Mouse (Mus musculus) adipose tissue, adult 10 weeks (tissue): Measurements from ENCODE around the gene Oas3. TPM values are rescaled to one million over a fixed set of nuclear protein-coding genes. Genes with fewer than 3 reads are reported as not detected.

Experiments
- polyA plus RNA-seq: library from polyadenylated mRNA; stranded (reverse); fragments of 350-450 nt; fragmentation: Illumina TruSeq; extraction: RNeasy Lipid Tissue Mini Kit (QIAGEN cat#74804); gene quantifications from one replicate; pipeline ENCODE4 v1.2.3, GENCODE M21; 2014; ENCODE audit warnings: low read depth, low replicate concordance

Gene Oas3
- polyA plus RNA-seq, result 0.41 TPM

DNA sequence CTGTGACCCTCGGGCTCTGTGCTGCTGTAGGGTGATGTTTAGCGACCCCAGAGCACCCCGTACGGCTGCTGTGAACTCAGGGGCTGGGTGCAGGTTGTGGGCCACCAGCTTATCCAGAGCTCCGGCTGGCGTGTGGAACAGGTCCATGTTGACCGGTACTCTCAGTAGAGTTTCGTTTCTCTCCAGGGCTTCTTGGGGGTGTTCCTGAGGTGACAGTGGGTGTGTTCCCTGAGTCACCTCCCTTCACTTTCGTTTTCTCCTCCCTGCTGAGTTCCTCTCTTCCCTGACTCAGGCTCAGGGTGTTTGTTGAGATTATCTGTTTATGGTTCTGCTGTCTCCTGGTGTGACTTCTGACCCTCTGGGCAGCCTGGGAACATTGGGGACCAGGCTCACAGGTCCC lies at the start of gene Oas3:
Gene Oas3, minus strand, starts transcription at position 184 of the 400 bp plus-strand sequence.

DNA sequence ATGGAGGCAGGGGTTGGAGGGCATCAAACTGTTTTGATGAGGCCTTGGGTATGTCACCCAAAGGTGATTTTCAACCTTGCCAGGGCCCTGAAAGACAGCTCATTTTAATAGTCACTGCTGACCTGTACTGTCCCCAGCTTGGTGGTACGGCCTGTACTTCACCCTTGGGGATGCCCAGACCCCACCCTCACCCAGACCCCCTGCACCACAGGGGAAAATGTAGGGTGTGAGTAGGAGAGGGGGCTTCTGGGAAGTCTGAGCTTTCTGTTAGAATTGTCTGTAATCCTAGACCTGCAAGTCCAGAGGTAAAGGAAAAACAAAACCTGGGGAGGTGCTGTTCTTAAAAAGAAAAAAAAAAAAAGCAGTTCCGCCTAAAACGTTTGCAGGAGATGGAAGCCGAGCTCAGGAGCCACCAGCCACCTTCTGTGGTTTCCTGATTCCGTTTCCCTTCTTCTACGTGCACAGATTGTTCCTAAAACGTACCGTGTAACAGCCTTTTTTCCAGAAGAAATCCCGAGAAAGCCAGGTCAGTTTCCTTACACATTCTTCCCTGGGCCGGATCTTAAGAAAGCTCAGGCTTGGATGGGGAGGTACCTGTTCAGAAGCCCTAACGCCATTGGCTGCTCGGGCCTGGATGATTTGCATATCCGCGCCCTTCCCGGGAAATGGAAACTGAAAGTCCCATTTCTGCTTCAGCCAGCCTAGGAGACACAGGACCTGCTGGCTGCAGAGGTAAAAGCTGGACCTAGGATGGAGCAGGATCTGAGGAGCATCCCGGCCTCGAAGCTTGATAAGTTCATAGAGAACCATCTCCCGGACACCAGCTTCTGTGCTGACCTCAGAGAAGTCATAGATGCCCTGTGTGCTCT lies 34.7 kb upstream of the Oas3 start, which contains the start of gene Oas1c:
Gene Oas1c, minus strand, starts transcription at position 564 of the 869 bp plus-strand sequence.

DNA sequence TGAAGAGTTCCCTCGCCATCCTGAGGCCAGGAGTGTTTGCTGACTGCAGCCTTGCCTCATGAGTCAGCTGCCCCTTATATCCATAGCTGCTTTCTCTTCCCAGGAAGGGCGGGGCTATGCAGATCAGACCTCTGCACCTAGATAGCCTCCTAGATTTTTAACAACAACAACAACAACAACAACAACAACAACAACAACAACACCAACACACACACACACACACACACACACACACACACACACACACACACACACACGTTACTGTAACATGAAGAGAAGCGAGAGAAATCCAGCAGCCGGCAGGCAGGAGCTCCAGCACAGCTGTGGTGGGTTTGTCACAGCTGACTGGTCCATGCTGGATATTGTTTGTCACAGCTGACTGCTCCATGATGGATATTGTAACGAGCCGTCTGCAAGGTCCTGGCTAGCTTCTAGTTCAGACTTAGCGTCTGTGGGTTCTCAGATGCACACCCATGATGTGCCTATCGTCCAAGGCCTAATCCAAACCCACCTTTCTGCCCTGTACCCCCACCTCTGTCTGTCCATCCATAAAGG lies 18.1 kb upstream of the Oas3 start, which contains the start of gene Oas1e:
Gene Oas1e, minus strand, starts transcription at position 51 of the 555 bp plus-strand sequence.

DNA sequence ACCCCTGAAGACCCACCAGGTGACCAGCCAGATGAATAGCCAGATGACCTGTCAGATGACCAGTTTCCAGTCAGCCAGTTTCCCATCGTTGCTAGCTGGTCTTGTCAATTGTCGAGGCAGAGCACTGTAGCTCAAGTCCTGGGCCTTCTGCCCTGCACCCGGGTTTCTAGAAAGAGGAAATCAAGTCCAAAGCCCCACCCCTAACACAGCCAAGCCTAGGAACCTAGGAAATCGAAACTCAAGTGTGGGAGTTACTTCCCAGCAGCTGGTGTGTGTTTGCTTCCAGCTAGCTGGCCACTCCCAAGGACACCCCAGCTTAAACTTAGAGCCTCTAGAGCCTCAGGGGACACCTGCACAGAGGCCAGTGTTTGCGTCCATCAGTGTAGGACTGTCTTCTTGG lies 27.8 kb downstream of the Oas3 start, which contains the start of gene Oas2:
Gene Oas2, minus strand, starts transcription at position 166 of the 400 bp plus-strand sequence.

DNA sequence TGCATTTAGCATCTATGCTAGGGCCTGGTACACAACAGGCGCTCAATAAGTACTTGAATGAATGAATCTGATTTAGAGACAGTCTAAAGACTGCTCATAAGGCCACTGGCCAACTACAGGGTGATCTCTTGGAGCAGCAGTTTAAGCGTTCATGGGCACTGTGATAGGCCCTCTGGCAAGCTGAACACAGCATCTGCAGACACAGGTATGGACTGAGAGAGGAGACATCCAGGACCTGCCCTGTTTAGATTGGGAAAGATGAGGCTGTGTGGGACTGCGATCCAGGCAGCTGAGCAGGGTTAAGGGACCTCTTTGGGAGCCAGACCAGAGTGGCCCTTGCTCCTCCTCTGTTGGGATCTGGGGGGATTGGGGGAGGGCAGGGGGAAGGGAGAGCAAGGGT lies 65.6 kb downstream of the Oas3 start, which contains the start of gene Dtx1:
Gene Dtx1, minus strand, starts transcription at position 101 of the 400 bp plus-strand sequence.

Other genes with a start within 250 kb of the Oas3 start
- gene Tpcn1, start 189.0 kb downstream of the Oas3 start, polyA plus RNA-seq, result 36.4 TPM
- 7.2 TPM for gene Iqcd, start 188.6 kb downstream of the Oas3 start, polyA plus RNA-seq
- 10.6 TPM for gene Rita1, start 165.1 kb downstream of the Oas3 start, polyA plus RNA-seq
- 24.2 TPM for gene Ddx54, start 164.9 kb downstream of the Oas3 start, polyA plus RNA-seq
- gene Cfap73, start 143.4 kb downstream of the Oas3 start, polyA plus RNA-seq, result 1.8 TPM
- gene Rasal1, start 128.8 kb downstream of the Oas3 start, polyA plus RNA-seq, result 0.52 TPM
- gene Dtx1, start 65.7 kb downstream of the Oas3 start, polyA plus RNA-seq, result 3.7 TPM
- 4.5 TPM for gene Oas2, start 27.8 kb downstream of the Oas3 start, polyA plus RNA-seq
- not detected for gene Oas1e, start 17.9 kb upstream of the Oas3 start, polyA plus RNA-seq
- gene Oas1c, start 34.9 kb upstream of the Oas3 start, polyA plus RNA-seq, result 2.5 TPM
- gene Oas1f, start 69.7 kb upstream of the Oas3 start, polyA plus RNA-seq, result not detected
- not detected for gene Oas1h, start 83.8 kb upstream of the Oas3 start, polyA plus RNA-seq
- 1.7 TPM for gene Oas1g, start 110.0 kb upstream of the Oas3 start, polyA plus RNA-seq
- 5.0 TPM for gene Oas1a, start 129.9 kb upstream of the Oas3 start, polyA plus RNA-seq
- not detected for gene Oas1d, start 136.9 kb upstream of the Oas3 start, polyA plus RNA-seq
- gene Rph3a, start 232.4 kb upstream of the Oas3 start, polyA plus RNA-seq, result not detected